Mouse (Mus musculus): ENCODE results near the gene Rap1gap2. TPM values are rescaled to one million over a fixed set of nuclear protein-coding genes. Genes with fewer than 3 reads are reported as not detected.

Gene Rap1gap2
- polyA plus RNA-seq, 1 experiment from 2014 or later: 0.35 TPM

GRCm38 (mm10) chr11:74631880-74632789, 21.4 kb upstream of the Rap1gap2 start:
- Histone ChIP-seq H3K4me2 (ENCODE audit: low read depth, severe bottlenecking) (no peak overlapping the region), H3K27me3 (ENCODE audit: control insufficient read depth, insufficient read depth, low read length) (0 out of 2 replicates have a peak, but pooled peaks cover 1% of the 10 kb centered on the region), H3K9ac (ENCODE audit: low read length) (no peak overlapping the region), H3K4me1 (ENCODE audit: control insufficient read depth, insufficient read depth, low read length) (no peaks in the 10 kb centered on the region), H3K4me3 (ENCODE audit: low read depth, low read length) (no peak overlapping the region), H3K36me3 (ENCODE audit: control insufficient read depth, insufficient read depth, low read length) (no peaks in the 10 kb centered on the region), H3K27ac (replicated peaks; ENCODE audit: low read depth, low read length) (no peak overlapping the region), H3K9me3 (ENCODE audit: control insufficient read depth, low read length) (no peaks in the 10 kb centered on the region)
- DNase-seq (ENCODE audit: low spot score) (no peak), ATAC-seq (ENCODE audit: insufficient number of reproducible peaks, low FRiP score, low TSS enrichment, low read depth) (no peak)
- WGBS: 76% methylated on average over 7 of the region's 7 CpGs

- Histone ChIP-seq H3K9me3 (ENCODE audit: control insufficient read depth, low read length) (no peaks in the 10 kb centered on the region), H3K36me3 (ENCODE audit: control insufficient read depth, insufficient read depth, low read length) (no peaks in the 10 kb centered on the region)
These were observed 16.8 kb upstream of the Rap1gap2 start for GRCm38 (mm10) chr11:74627481-74627880.

GRCm38 (mm10) chr11:74625333-74625732, 14.6 kb upstream of the Rap1gap2 start:
- H3K27me3 ChIP-seq (ENCODE audit: control insufficient read depth, insufficient read depth, low read length): peaks cover 9% of the 10 kb centered on the region
- H3K27ac ChIP-seq (replicated peaks; ENCODE audit: low read depth, low read length): no peak overlapping the region
- no peak overlapping the region for H3K4me2 ChIP-seq (ENCODE audit: low read depth, severe bottlenecking)
- H3K9me3 ChIP-seq (ENCODE audit: control insufficient read depth, low read length): no peaks in the 10 kb centered on the region
- H3K4me3 ChIP-seq (ENCODE audit: low read depth, low read length): no peak overlapping the region
- DNase-seq (ENCODE audit: low spot score) (no peak), ATAC-seq (ENCODE audit: insufficient number of reproducible peaks, low FRiP score, low TSS enrichment, low read depth) (no peak)
- no peak overlapping the region for H3K9ac ChIP-seq (ENCODE audit: low read length)
- no peaks in the 10 kb centered on the region for H3K36me3 ChIP-seq (ENCODE audit: control insufficient read depth, insufficient read depth, low read length)
- no peaks in the 10 kb centered on the region for H3K4me1 ChIP-seq (ENCODE audit: control insufficient read depth, insufficient read depth, low read length)

More at GRCm38 (mm10) chr11:74627481-74627880, 16.8 kb upstream of the Rap1gap2 start:
- Histone ChIP-seq H3K4me2 (ENCODE audit: low read depth, severe bottlenecking) (no peak overlapping the region), H3K9ac (ENCODE audit: low read length) (no peak overlapping the region), H3K27ac (replicated peaks; ENCODE audit: low read depth, low read length) (no peak overlapping the region), H3K4me3 (ENCODE audit: low read depth, low read length) (no peak overlapping the region), H3K27me3 (ENCODE audit: control insufficient read depth, insufficient read depth, low read length) (no peaks in the 10 kb centered on the region), H3K4me1 (ENCODE audit: control insufficient read depth, insufficient read depth, low read length) (no peaks in the 10 kb centered on the region)
- 80% methylated on average over 3 of the region's 3 CpGs for whole genome bisulfite sequencing
- no peak for DNase-seq (ENCODE audit: low spot score)
- ATAC-seq (ENCODE audit: insufficient number of reproducible peaks, low FRiP score, low TSS enrichment, low read depth): no peak

- ATAC-seq (ENCODE audit: insufficient number of reproducible peaks, low FRiP score, low TSS enrichment, low read depth) (no peak), DNase-seq (ENCODE audit: low spot score) (no peak)
- no peak overlapping the region for H3K27ac ChIP-seq (replicated peaks; ENCODE audit: low read depth, low read length)
- no peaks in the 10 kb centered on the region for H3K36me3 ChIP-seq (ENCODE audit: control insufficient read depth, insufficient read depth, low read length)
- no peak overlapping the region for H3K9ac ChIP-seq (ENCODE audit: low read length)
- no peak overlapping the region for H3K4me3 ChIP-seq (ENCODE audit: low read depth, low read length)
- WGBS: 77% methylated on average over 6 of the region's 6 CpGs
- H3K9me3 ChIP-seq (ENCODE audit: control insufficient read depth, low read length): no peaks in the 10 kb centered on the region
- H3K27me3 ChIP-seq (ENCODE audit: control insufficient read depth, insufficient read depth, low read length): peaks cover 20% of the 10 kb centered on the region
- no peak overlapping the region for H3K4me2 ChIP-seq (ENCODE audit: low read depth, severe bottlenecking)
- H3K4me1 ChIP-seq (ENCODE audit: control insufficient read depth, insufficient read depth, low read length): no peaks in the 10 kb centered on the region
These were observed 13.0 kb upstream of the Rap1gap2 start for GRCm38 (mm10) chr11:74623693-74624092.

- WGBS: 74% methylated on average over 8 of the region's 8 CpGs
These were observed 11.4 kb upstream of the Rap1gap2 start for GRCm38 (mm10) chr11:74621974-74622669.

GRCm38 (mm10) chr11:74619956-74620300, 9.2 kb upstream of the Rap1gap2 start:
- H3K9ac ChIP-seq (ENCODE audit: low read length): no peak overlapping the region
- 3% methylated on average over 16 of the region's 16 CpGs for WGBS
- DNase-seq (ENCODE audit: low spot score): no peak
- peak overlapping the region; percentile 45; the same call in 1 of the 2 replicates for H3K4me2 ChIP-seq (ENCODE audit: low read depth, severe bottlenecking)
- no peaks in the 10 kb centered on the region for H3K9me3 ChIP-seq (ENCODE audit: control insufficient read depth, low read length)
- peaks cover 20% of the 10 kb centered on the region for H3K27me3 ChIP-seq (ENCODE audit: control insufficient read depth, insufficient read depth, low read length)
- no peaks in the 10 kb centered on the region for H3K36me3 ChIP-seq (ENCODE audit: control insufficient read depth, insufficient read depth, low read length)
- H3K27ac ChIP-seq (replicated peaks; ENCODE audit: low read depth, low read length): no peak overlapping the region
- no peaks in the 10 kb centered on the region for H3K4me1 ChIP-seq (ENCODE audit: control insufficient read depth, insufficient read depth, low read length)
- peak overlapping the region; percentile 20 for H3K4me3 ChIP-seq (ENCODE audit: low read depth, low read length)
- ATAC-seq (ENCODE audit: insufficient number of reproducible peaks, low FRiP score, low TSS enrichment, low read depth): no peak

More at GRCm38 (mm10) chr11:74621974-74622669, 11.4 kb upstream of the Rap1gap2 start:
- ATAC-seq (ENCODE audit: insufficient number of reproducible peaks, low FRiP score, low TSS enrichment, low read depth) (no peak), DNase-seq (ENCODE audit: low spot score) (no peak)
- Histone ChIP-seq H3K9ac (ENCODE audit: low read length) (no peak overlapping the region), H3K9me3 (ENCODE audit: control insufficient read depth, low read length) (no peaks in the 10 kb centered on the region), H3K4me3 (ENCODE audit: low read depth, low read length) (no peak overlapping the region), H3K27me3 (ENCODE audit: control insufficient read depth, insufficient read depth, low read length) (peaks cover 20% of the 10 kb centered on the region), H3K27ac (replicated peaks; ENCODE audit: low read depth, low read length) (no peak overlapping the region), H3K4me2 (ENCODE audit: low read depth, severe bottlenecking) (no peak overlapping the region), H3K36me3 (ENCODE audit: control insufficient read depth, insufficient read depth, low read length) (no peaks in the 10 kb centered on the region), H3K4me1 (ENCODE audit: control insufficient read depth, insufficient read depth, low read length) (no peaks in the 10 kb centered on the region)

GRCm38 (mm10) chr11:74619201-74619955, 8.7 kb upstream of the Rap1gap2 start, which contains the start of gene Ccdc92b:
Ccdc92b (plus strand) TSS chr11:74619605.
- no peak within 1 kb of the TSS for H3K27ac ChIP-seq (replicated peaks; ENCODE audit: low read depth, low read length)
- H3K4me1 ChIP-seq (ENCODE audit: control insufficient read depth, insufficient read depth, low read length): no peaks in the 10 kb centered on the region
- peak within 1 kb of the TSS; percentile 45 for H3K4me2 ChIP-seq (ENCODE audit: low read depth, severe bottlenecking)
- peak; percentile 57; the same call in 1 of the 2 replicates for ATAC-seq (ENCODE audit: insufficient number of reproducible peaks, low FRiP score, low TSS enrichment, low read depth)
- no peak within 1 kb of the TSS for H3K9ac ChIP-seq (ENCODE audit: low read length)
- DNase-seq (ENCODE audit: low spot score): peak; percentile 96
- WGBS: under 1% methylated on average over 52 of the region's 63 CpGs
- no peaks in the 10 kb centered on the region for H3K9me3 ChIP-seq (ENCODE audit: control insufficient read depth, low read length)
- H3K4me3 ChIP-seq (ENCODE audit: low read depth, low read length): peak within 1 kb of the TSS; percentile 20
- H3K36me3 ChIP-seq (ENCODE audit: control insufficient read depth, insufficient read depth, low read length): no peaks in the 10 kb centered on the region
- H3K27me3 ChIP-seq (ENCODE audit: control insufficient read depth, insufficient read depth, low read length): peaks cover 20% of the 10 kb centered on the region

- H3K4me3 ChIP-seq (ENCODE audit: low read depth, low read length): no peak overlapping the region
- 53% methylated on average over 5 of the region's 5 CpGs for WGBS
These were observed 4.9 kb upstream of the Rap1gap2 start for GRCm38 (mm10) chr11:74615571-74615970.

More at GRCm38 (mm10) chr11:74615571-74615970, 4.9 kb upstream of the Rap1gap2 start:
- DNase-seq (ENCODE audit: low spot score) (no peak), ATAC-seq (ENCODE audit: insufficient number of reproducible peaks, low FRiP score, low TSS enrichment, low read depth) (no peak)
- Histone ChIP-seq H3K4me2 (ENCODE audit: low read depth, severe bottlenecking) (no peak overlapping the region), H3K4me1 (ENCODE audit: control insufficient read depth, insufficient read depth, low read length) (peaks cover 4% of the 10 kb centered on the region; the same call in 1 of the 2 replicates), H3K9ac (ENCODE audit: low read length) (no peak overlapping the region), H3K9me3 (ENCODE audit: control insufficient read depth, low read length) (no peaks in the 10 kb centered on the region), H3K27me3 (ENCODE audit: control insufficient read depth, insufficient read depth, low read length) (peaks cover 31% of the 10 kb centered on the region), H3K36me3 (ENCODE audit: control insufficient read depth, insufficient read depth, low read length) (no peaks in the 10 kb centered on the region), H3K27ac (replicated peaks; ENCODE audit: low read depth, low read length) (no peak overlapping the region)
